Mouse (Mus musculus) layer of hippocampus, postnatal 25 days (tissue): ENCODE data around the gene Clasrp. TPM values are rescaled to one million over a fixed set of nuclear protein-coding genes. Genes with fewer than 3 reads are reported as not detected.
"Not testable (repeated sequence)": the region's sequence is repeated elsewhere in the genome, so short reads cannot be mapped to it uniquely, and the experiment has no call there.

Source experiments
- DNase-seq, 2 experiments: peaks; one replicate each; pipeline ENCODE4 v3.0.0; 2022; ENCODE audit warnings: mixed read lengths in 2 of 2, low spot score in 1 of 2; ENCODE audit errors: extremely low spot score in 1 of 2
- total RNA-seq, 2 experiments: library from RNA; stranded (reverse); gene quantifications; 2 replicates each; pipeline ENCODE4 v1.2.3; 2021

The Clasrp gene
- total RNA-seq, 2 experiments from 2014 or later = 70.6 to 94.5 TPM

GRCm38 (mm10) chr7:19610969-19611368 lies 6.7 kb upstream of the Clasrp start:
- no peak for DNase-seq

GRCm38 (mm10) chr7:19609641-19610332 lies 5.5 kb upstream of the Clasrp start:
- DNase-seq = no peak

- no peak for DNase-seq
Observed at GRCm38 (mm10) chr7:19607291-19607690, 3.0 kb upstream of the Clasrp start.

- not testable (repeated sequence) for DNase-seq
Observed at GRCm38 (mm10) chr7:19604606-19605214, 424 bp upstream of the Clasrp start.

GRCm38 (mm10) chr7:19603055-19603454 lies 1.2 kb downstream of the Clasrp start:
- no peak for DNase-seq

GRCm38 (mm10) chr7:19600562-19600961 lies 3.7 kb downstream of the Clasrp start:
- no peak for DNase-seq

- no peak for DNase-seq
Observed at GRCm38 (mm10) chr7:19593061-19593730, 11.1 kb downstream of the Clasrp start.

- DNase-seq = peak; percentile 43 to 77
Observed at GRCm38 (mm10) chr7:19589917-19590316, 14.4 kb downstream of the Clasrp start.

GRCm38 (mm10) chr7:19589207-19589606 lies 15.1 kb downstream of the Clasrp start:
- peak in 1 of 2 experiments; percentile 68 for DNase-seq

- DNase-seq = no peak
Observed at GRCm38 (mm10) chr7:19586269-19586668, 18.0 kb downstream of the Clasrp start.

- no peak for DNase-seq
Observed at GRCm38 (mm10) chr7:19580634-19581033, 23.7 kb downstream of the Clasrp start.

GRCm38 (mm10) chr7:19579751-19580150 lies 24.5 kb downstream of the Clasrp start:
- DNase-seq = no peak

- DNase-seq = no peak
Observed at GRCm38 (mm10) chr7:19578436-19578835, 25.9 kb downstream of the Clasrp start.

- no peak for DNase-seq
Observed at GRCm38 (mm10) chr7:19577877-19578414, 26.3 kb downstream of the Clasrp start.

GRCm38 (mm10) chr7:19577141-19577852 lies 27.0 kb downstream of the Clasrp start, which contains the start of the genes Zfp296 and Gemin7:
Gene Zfp296, plus strand, starts transcription at chr7:19577287.
Gene Gemin7, minus strand, starts transcription at chr7:19577595.
- DNase-seq = no peak

GRCm38 (mm10) chr7:19575559-19575958 lies 28.7 kb downstream of the Clasrp start:
- no peak for DNase-seq

- no peak for DNase-seq
Observed at GRCm38 (mm10) chr7:19573776-19574140, 30.5 kb downstream of the Clasrp start.

- DNase-seq = peak; percentile 67 to 74
Observed at GRCm38 (mm10) chr7:19572926-19573775, 31.1 kb downstream of the Clasrp start.

GRCm38 (mm10) chr7:19569647-19570046 lies 34.6 kb downstream of the Clasrp start:
- no peak for DNase-seq

- no peak for DNase-seq
Observed at GRCm38 (mm10) chr7:19567426-19567825, 36.9 kb downstream of the Clasrp start.
